Mouse (Mus musculus): ENCODE measurements around the gene Fah.

Gene Fah

DNA sequence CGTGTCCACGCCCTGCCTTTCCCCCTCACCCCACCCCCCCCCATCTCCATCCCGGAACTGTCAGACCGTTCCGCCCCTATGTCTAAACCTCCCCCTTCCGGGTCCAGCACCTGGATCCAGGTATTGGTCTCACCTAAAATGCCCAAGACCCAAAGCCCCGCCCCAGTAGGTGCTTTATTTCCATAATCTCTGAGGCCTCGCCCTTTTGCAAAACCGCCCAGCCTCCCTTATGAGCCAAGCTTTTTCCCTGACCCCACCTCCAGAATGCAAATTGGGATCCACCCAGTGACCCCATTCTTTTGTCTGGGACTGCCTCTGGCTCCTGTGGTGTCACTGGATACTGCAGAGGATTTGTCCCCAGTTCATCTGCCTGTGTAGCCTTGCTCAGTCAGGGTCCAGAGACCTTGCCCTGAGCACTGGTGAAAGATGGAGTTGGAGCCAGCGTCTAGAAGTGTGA lies at the start of gene Fah:
TSS of gene Fah (minus strand) at position 430 of the 457 bp plus-strand sequence.
- DNase-seq (ENCODE audit: low spot score): no peak

DNA sequence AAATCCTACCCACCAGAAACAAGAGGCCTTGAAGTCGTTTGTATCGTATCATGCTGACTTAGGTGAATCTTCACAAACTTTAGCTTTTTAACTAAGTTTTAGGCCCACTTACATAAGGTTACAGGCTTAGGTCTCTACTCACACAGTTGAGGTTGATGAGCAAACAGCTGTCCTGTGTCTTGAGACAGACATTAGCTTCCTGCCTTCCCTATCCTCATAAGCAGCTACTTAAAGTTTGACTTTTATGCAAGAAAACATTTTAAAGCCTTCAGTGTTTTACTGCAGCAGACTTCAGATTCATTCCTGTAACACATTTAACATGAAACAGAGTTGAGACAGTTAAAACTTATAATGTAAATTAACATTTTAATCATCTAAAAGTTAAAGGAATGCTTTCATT lies 46.2 kb upstream of the Fah start:
- DNase-seq (ENCODE audit: low spot score): no peak

DNA sequence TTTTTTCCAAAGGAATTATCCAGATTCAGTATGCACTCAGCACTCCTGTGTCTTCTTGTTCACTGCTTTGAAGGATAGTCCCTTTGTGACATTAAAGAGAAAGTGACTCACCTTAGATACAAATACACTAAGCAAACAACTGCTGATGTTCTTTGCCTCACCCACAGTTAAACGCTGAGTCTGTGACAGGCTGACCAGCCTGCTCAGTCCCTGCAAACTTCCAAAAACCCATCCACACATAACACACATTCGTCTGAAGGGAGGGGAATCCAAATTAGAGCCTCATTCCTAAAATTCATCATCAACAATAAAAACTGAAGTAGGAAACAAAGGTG lies 45.4 kb upstream of the Fah start:
- no peak for DNase-seq (ENCODE audit: low spot score)

DNA sequence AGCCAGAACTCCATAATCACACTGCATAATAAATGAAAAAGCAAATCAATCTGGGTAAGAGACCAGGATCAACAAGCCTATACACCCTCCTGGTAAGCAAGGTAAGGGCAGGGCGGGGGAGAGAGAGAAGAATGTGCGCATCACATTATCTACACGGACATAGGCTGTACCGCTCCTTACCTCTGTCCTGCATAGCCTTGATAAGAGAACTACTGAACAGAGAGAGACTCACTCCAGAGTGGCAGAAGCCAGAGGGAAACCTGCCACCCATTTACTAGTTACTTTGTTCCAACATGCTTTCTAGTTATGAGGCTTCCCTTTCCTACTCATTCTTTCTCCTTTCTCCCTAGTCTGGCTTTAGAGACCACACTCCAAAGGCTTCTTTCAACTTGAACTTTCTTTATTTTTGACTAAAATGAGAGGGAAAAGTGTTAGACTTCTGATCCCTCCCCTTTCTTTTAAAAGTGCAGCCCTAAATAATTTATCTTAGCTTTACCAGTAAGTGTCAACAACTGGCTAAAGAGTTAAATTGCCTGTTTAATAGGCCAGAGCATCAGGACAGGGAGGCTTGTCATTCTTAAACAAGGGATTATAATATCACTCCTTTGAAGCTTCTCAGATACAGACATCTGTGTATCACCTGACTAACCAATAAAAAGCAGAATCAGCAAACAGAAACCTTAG lies 44.9 kb upstream of the Fah start:
- DNase-seq (ENCODE audit: low spot score): no peak

DNA sequence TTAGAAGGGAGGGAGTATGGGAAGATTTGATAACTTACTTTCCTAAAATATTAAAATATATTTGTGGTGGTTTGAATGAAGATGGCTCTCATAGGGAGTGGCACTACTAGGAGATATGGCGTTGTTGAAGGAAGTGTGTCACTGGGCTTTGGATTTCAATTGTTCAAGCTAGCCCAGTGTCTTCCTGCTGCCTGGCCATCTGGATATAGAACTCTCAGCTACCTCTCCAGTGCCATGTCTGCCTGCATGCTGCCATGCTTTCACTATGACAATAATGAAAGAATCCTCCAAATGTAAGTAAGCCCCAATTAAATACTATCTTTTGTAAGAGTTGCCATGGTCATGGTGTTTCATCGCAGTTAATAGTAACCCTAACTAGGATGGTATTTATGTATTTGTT lies 42.5 kb upstream of the Fah start:
- DNase-seq (ENCODE audit: low spot score): no peak

DNA sequence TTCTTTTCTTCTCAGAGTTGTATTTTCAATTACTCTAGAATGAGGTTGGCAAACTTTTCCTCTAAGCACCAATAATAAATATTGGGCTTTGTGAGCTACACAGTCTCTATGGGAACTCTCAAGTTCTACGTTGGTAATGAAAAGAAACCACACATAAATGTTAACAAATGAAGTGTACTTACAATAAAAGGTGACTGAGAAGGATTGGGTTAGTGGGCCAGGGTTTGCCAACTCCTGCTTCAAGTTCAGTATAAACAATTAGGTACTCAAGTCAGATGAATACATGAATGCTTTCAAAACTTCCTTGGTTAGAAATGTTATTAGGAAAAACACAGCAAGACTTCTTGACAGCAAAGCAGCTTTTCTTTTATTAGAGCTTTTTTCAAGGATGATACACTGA lies 39.7 kb upstream of the Fah start:
- no peak for DNase-seq (ENCODE audit: low spot score)

DNA sequence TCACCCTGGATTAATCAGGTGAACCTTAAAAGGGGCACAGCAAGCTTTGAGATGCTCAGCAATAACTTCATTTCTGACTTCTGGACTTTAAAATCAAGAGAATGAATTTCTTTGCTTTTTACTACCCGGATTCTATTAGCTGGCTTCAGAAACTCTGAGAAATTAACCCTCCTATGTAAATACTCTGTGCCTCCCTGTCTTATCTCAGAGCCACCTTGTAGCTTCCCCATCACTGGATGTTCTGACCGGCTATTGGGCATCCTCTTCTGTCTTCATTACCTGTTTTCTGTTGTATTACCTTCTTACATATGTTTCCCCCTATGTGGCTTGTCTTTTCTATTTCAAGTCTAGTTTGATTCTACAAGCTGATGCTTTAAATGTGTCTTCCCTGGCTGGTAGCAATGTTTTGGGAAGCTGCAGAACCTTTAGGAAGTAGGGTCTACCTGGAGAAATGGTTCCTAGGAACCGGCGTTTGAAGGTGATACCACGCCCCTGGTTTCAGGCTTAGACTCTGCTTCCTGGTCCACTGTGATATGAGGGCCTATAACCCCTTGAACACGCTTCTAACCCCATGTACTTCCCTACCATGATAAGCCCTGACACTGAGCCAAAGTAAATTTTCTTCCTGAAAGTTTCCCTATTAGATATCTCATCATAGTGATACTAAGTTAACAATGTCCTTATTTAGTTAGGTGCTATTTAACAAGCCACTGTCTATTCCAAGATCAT lies 36.9 kb upstream of the Fah start:
- DNase-seq (ENCODE audit: low spot score): no peak

DNA sequence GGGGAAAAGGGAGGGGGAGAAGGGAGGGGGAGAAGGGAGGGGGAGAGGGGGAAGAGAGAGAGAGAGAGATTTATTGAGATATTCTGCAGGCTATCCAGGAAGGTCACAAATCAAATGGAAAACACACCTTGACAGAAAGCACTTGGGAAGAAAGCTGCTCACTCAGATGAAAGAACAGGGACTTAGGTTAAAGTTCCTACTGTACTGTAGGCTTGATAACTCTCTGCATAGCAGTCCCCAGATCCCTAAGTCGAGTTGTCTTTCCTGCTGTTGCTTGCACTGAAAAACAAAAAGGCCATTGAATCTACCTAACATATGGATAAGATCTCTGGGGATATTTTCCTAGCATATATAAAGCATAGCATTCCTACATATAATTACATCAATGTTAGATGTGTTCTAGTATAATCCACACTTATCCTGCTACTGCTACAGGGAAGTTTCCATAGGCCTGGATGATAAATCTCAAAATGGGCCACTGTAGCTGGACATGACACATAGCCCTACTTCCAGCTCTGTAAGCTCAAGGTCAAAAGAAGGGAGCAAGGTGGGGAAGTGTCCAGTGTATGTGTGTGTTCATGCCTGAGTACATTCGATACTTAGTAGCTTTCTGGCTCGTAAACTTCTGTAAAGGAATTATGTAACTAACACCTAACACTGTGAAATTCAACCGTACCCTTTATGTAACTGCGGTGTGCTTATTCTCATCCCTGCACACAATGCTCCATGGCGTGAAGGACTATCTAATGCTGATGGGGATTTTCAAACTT lies 35.8 kb upstream of the Fah start:
- DNase-seq (ENCODE audit: low spot score): no peak

DNA sequence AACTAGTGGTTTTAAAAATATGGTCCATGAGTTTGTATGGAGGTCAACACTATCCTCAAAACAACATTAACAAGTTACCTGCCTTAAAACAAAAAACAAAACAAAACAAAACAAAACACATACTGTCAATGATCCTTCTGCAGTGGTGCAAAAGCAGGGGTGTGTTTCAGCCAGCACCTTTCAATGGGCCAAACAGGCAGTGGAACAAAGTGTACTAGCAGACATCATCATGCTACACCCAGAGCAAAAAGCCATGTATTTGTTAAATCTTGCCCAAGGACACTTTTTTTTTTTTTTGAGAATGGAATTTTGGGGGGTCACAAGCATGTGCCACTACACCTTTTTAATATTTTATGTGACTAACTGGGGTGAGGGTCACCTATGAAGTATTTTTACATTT lies 30.4 kb upstream of the Fah start:
- DNase-seq (ENCODE audit: low spot score): no peak

DNA sequence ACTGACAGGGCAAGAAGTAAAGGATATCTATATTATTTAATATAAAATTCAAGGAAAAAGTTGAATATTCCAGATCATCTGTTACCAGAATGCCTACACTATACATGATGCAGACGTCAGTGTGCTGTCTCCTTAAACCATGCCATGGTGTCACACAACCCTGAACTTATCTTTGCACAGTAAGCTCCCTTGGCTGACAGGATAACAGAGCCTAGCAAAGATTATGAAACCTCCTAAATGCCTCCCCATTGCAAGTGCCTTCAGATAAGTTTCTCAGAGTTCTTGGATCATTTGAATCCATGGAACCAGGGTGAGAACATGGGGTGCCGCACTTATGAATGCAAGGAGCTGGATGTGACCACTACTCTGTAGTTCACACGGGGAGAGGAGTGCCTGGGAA lies 25.4 kb upstream of the Fah start:
- DNase-seq (ENCODE audit: low spot score): no peak

DNA sequence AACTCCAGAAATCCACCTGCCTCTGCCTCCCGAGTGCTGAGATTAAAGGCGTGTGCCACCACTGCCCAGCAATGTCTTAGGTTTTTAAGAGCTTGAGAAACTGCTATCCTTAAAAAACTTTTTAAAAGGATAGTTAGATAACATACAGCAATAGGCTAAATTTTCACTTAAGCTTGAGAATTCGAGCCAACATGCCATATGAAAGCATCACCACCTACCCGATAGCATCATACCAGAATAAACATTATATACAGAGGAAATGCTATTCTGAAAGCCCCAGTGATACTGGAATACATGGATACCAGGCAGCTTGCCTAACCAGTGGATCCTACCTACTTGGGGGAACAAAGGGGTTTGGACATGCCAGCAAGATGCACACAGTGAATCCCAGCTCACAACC lies 17.2 kb upstream of the Fah start:
- no peak for DNase-seq (ENCODE audit: low spot score)

DNA sequence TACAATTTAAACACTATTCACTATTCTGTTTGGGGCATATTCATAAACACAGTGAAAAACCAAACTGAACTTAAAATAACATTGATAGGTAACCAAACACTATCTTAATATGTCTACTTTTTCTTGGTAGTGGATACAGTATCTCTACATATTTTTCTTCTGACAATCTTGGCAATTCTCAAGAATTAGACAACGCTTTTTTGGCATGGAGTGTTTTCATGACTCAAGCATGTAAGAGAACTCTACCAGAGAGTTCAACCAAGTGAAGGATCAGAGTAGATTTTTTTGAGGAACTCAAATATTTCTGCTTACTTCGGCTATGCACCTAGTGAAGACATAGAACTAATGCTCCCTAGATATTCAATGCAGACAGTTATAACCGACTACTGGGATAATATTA lies 14.4 kb upstream of the Fah start:
- DNase-seq (ENCODE audit: low spot score): no peak

DNA sequence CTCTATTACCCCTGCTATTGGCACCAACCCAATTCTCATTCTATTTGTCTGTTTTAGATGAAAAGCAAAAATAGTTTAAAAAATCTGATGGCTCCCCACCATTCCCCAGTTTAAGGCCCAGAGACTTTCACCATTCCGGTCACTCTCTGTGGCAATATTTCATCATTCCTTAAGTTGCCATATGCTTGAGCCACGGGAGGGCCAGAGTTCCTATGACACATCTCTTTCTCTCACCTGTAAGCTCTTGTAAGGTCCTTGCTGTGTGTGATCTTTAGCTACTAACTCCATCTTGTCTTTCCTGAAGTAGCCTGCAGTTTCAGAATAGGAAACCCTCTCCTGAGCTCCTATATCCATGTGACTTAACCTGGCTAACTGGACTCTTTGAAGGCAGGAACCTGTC lies 12.4 kb upstream of the Fah start:
- DNase-seq (ENCODE audit: low spot score): no peak

DNA sequence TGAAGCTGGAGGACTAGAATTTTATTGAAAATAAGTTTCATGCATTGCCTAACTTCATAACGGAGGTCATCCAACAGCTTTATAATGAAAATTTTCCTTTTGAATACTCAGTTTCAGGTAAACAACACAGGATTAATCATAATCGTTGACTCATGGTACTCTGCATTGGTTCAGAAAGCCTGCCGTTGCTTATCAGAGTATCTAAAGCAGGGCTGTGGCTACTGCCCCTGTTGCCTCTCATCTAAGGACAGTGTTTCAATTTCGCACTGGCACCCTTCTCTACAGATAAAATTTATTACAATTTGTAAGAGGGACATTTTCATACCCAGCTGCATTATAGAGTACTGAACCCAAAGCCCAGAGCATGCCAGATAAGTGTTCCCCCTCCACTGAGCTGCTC lies 5.9 kb upstream of the Fah start:
- no peak for DNase-seq (ENCODE audit: low spot score)

DNA sequence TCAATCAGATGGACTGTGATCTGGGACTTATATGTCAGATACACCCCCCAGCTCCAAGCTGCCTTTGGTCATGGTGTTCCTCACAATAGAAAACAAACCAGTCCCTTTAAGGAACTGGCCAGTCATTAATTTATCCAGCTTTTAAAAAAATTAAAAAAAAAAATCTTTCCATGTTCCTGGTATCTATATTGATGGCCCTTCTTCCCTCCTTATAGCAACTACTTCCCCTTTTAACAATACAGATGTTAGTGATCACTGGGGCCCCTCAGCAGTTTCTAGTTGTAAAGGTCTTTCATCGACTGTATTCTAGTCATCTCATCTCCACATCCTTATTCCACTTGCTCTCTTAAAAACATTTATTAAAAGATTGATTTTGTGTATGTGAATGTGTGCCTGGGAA lies 5.1 kb upstream of the Fah start:
- DNase-seq (ENCODE audit: low spot score): no peak

DNA sequence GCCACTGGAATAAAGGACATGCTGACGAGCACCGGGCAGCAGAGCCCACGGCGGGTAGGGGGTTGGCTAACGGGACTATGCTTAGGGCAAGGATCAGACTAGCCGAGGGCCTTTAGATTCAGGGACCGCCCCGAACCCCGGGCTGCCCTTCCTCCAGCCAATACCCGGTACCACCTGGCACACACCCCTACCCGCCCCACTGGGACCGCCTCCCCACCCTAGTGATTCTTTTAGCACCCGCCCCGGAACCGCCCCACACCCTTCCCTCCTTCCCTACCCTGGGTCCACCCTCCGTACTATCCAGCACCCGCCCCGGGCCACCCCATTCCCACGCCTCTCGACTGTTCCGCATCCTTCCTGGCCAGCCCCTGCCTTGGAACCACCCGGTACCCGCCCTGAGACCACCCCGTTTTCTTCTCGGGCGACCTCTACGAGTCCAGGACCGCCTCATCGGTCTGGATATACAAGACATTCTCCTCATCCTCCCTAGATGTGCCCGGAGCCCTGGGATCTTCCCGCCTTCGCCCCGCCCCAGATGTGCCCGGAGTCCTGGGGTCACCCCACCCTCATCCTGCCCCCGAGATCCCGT lies 724 bp downstream of the Fah start:
- DNase-seq (ENCODE audit: low spot score): peak; percentile 55

DNA sequence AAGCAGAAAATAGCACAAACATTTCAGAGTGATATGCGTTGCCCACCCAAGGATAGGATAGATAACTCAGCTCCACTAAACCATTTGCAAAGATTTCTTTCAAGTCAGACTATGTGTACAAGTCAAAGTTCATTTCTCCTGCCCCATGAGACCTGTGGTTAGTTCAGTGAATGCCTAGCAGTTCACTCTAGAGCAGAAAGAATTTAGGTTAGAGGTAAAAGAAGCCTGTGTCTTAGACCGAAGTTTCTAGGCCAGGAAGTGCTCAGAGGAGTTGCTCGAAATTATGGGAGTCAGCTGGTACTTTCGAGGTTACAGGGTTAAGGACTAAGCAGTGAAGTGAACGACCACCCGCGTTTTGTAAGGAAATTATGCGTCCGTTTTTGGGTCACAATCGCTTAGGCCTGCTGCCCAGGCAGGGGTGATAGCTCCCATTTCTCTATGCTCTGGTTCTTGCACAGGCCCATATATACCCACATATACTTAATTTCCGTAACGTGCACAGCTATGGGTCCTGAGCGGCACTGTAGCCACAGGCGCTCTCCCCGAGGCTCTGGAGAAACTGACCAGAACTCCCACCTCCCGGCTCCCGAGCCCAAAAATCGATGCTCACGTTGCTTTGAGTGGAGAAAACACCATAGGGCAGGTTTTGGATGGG lies 1.4 kb downstream of the Fah start:
- DNase-seq (ENCODE audit: low spot score): no peak

DNA sequence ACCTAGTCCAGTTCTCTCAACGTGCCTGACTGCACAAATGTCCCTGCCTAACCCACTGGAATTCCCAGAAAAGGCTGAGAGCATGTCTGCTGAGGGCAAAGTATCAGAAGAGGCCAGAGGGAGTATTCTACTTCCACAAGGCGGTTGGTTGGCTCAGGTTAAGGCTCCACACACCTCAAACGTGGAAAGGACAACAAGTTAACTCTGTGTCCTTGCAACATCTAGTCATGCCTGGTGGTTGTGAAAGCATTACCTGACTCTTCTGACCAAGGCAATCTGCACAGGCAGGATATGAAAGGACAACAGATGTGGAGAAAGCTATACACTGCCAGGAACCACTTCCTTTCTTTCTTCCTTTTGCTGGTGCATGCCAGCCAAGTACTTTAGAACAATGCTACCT lies 2.0 kb downstream of the Fah start:
- DNase-seq (ENCODE audit: low spot score): no peak

DNA sequence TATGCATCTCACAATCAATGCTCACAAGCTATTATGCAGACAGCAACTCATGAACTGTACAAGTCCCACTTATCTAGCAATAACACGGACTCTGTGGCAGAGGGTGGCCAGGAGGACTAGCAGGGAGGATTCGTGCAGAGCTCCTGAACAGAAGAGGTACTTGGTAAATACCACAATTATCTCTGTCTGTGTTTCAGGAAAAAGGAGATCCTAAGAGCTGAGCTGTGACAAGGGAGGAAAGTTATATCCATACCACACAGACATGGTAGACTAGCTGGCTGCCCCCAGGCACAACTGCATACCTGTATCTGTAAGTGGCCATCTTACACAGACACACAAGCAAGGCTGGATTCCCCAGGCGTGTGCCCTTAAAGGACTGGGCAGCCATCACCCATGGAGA lies 5.2 kb downstream of the Fah start:
- DNase-seq (ENCODE audit: low spot score): no peak

DNA sequence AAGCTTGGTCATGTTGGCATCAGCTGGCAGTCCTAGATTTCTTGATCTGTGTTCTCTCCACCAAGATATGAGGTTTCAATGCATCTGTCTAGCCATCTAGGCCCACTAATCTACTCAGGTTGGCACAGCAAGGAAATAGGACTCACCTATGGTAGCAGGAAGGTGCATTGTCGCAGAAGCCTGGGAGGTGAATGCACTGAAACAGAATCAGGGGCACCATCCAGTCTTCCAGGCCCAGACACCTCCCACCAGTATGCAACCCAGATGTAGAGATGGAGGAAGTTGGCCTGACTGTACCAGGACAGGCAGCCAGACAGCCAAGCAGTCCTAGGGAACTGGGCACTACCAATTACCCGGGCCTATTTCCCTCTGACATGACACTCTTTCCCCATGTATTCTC lies 5.9 kb downstream of the Fah start:
- DNase-seq (ENCODE audit: low spot score): no peak

DNA sequence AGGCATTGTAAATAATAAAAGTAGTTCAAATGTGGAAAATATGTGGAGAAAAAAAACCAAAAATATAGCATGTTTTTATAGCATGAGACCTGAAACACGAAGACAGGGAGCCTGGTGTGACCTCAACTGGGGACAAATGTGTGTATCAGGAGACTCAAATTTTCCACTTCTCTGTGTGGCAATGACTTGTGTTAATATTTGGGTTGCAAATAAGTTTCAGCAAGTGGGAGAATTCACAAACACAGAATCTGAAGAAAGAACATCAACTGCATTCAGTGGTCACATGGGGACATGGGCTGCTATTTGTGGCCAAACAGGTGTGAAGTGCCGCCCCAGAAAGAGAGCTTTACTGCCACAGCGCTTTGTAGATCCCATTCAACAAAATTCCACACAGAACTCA lies 9.9 kb downstream of the Fah start:
- DNase-seq (ENCODE audit: low spot score): no peak

DNA sequence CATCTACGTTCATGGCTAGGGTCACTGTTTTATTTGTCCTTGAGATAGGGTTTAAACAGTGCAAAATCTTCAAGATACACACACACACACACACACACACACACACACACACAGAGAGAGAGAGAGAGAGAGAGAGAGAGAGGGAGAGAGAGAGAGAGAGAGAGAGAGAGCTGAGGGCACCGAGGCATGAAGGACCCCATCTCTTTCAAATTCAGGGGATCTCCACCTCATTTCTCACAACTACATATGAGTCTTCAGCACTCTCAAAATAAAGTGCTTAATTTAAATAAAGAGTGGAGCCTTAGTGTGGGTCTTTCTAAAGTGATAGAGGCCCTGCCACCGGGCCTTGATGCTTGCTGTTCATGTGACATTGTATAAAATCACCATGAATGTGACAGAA lies 10.5 kb downstream of the Fah start:
- DNase-seq (ENCODE audit: low spot score): no peak

DNA sequence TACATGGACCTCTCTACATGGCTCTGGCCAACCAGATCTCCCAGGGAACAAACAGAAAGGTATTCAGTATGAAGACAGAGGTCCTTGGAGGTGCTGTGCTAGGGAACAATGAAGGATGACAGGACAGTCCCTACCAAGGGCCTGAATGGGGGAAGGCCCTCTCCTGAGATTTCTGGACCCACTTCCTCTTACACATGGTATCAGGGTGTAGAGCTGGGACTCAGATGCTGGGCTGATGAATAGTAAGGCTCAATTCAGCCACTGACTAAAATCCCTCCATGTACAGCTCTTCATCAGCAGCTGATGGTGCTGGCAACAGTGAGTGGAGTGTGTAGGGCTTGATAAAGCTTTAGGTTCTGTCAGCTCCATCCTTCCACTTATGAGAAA lies 11.6 kb downstream of the Fah start:
- no peak for DNase-seq (ENCODE audit: low spot score)

Measured in urinary bladder, postnatal 10 days (tissue).